Mouse (Mus musculus) forebrain, embryonic 12.5 days (tissue): ENCODE data around the gene Mfng. TPM values are rescaled to one million over a fixed set of nuclear protein-coding genes. Genes with fewer than 3 reads are reported as not detected.

Experiments
- ATAC-seq: fragments of 200-750 bp; cut with Nextera tagmentation; 2 replicates; pipeline ENCODE4 v1.8.0; 2017; ENCODE audit warnings: moderate TSS enrichment; ENCODE audit not compliant: low FRiP score
- H3K27ac ChIP-seq: fragments of 300-500 bp; sonication (generic); 2 replicates; pipeline ENCODE4 v1.5.1; 2016; ENCODE audit warnings: mild to moderate bottlenecking
- H3K27me3 ChIP-seq: fragments of 300-500 bp; sonication (generic); 2 replicates; pipeline ENCODE4 v1.6.1; 2016; ENCODE audit warnings: mild to moderate bottlenecking
- H3K36me3 ChIP-seq: fragments of 300-500 bp; sonication (generic); replicated peaks from 2 replicates; pipeline ENCODE4 v1.6.1; 2016; ENCODE audit warnings: mild to moderate bottlenecking
- H3K4me1 ChIP-seq: fragments of 300-500 bp; sonication (generic); 2 replicates; pipeline ENCODE4 v1.6.1; 2016
- H3K4me2 ChIP-seq: fragments of 300-500 bp; sonication (generic); 2 replicates; pipeline ENCODE4 v1.6.1; 2016; ENCODE audit warnings: mild to moderate bottlenecking, moderate library complexity
- H3K4me3 ChIP-seq: fragments of 300-500 bp; sonication (generic); replicated peaks from 2 replicates; pipeline ENCODE4 v1.5.1; 2016; ENCODE audit warnings: mild to moderate bottlenecking
- H3K9ac ChIP-seq: fragments of 300-500 bp; sonication (generic); 2 replicates; pipeline ENCODE4 v1.6.1; 2016; ENCODE audit warnings: mild to moderate bottlenecking
- H3K9me3 ChIP-seq: fragments of 300-500 bp; sonication (generic); 2 replicates; pipeline ENCODE4 v1.6.1; 2016
- WGBS: fragments of 180-500 bp; shearing (Covaris S2); methylation state at CpG from one replicate; pipeline ENCODE4 v1.1.7; 2016; 5-methylcytosine and 5-hydroxymethylcytosine counted together
- polyA plus RNA-seq: library from polyadenylated mRNA; unstranded; fragments of >200 nt; fragmentation: Nextera tagmentation; extraction: Ambion mirVana; gene quantifications from 2 replicates; pipeline ENCODE4 v1.2.1, GENCODE M21; 2016

The Mfng gene
- 137 and 147 TPM in 2 replicates for polyA plus RNA-seq

DNA sequence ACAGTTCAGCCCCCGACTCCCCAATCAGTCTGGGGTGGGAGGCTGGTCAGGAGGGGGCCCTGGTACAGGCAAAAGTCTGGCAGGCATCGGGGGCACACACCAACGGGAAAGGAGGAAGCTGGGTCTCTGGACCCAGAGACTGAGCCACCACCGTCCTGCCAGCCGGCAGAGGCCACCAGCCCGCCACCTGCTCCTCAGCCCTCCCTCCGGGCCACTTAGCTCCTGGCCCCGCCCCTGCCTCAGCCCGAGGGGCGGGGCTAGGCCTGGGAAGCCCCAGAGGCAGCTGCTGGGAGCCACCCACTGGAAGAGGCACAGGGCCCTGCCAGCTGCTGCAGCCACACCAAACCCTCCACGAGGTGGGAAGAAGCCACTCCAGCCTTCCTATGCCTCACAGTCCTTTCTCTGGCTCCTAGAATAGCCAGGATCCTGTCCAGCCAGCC, at the start of gene Mfng:
Gene Mfng, minus strand, starts transcription at position 186 of the 440 bp plus-strand sequence.
- WGBS = 1% methylated on average over 11 of the region's 11 CpGs
- peaks cover 11% of the 10 kb centered on the region for H3K36me3 ChIP-seq
- peak within 1 kb of the TSS; percentile 73 for H3K4me2 ChIP-seq
- H3K9ac ChIP-seq = peak within 1 kb of the TSS; percentile 68
- H3K9me3 ChIP-seq = no peaks in the 10 kb centered on the region
- H3K27me3 ChIP-seq = no peaks in the 10 kb centered on the region
- ATAC-seq = peak; percentile 79
- H3K27ac ChIP-seq = peak within 1 kb of the TSS; percentile 99
- H3K4me3 ChIP-seq = peak within 1 kb of the TSS; percentile 49
- H3K4me1 ChIP-seq = peaks cover 65% of the 10 kb centered on the region

DNA sequence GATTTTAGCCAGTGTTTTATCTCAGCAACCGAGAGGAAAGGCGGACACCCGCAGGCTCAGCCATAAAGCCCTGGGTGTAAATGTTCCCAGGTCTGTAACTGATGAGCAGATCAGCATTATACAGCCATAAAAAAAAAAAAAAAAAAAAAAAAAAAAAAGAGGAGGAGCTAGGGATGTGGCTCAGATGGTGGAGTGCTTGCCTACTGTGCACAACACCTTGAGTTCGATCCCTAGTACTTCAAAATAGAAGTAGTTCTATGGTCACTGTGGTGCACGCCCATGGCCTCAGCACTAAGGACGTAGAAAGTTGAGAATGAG, 42.8 kb upstream of the Mfng start:
- ATAC-seq = no peak

DNA sequence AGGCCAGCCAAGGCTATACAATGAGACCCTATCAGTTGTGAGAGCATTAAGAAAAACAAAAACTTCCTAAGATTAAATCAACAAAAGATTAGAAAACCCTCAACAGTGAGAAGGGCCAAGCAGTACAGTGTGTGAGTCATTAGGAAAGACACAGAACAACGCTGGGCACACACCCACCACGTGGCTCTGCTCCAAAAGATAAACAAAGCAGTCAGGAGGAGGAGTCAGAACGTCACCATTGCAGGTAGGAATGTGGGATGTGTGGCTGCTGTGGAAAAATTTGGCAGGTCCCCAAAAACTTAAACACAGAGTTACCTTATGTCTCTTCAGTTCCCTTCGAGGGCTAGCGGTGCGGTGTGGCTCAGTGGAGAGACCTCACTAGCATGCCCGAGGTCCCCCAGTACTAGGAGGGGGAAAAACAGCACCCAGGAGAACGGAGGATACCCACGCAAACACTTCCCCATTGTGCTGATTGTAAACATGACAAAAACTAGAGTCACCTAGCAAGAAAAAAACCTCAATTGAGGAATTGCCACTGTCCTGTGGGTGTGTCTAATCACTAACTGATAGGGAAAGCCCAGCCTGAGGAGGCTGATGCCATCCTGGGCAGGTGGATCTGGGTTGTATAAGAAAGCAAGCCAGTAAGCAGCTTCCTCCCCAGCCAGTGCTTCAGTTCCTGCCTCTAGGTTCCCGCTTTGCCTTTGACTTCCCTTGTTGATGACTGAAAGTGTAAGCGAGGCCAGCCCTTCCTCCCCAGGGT, 42.2 kb upstream of the Mfng start:
- Histone ChIP-seq H3K36me3 (no peaks in the 10 kb centered on the region), H3K27ac (no peak overlapping the region), H3K4me3 (no peak overlapping the region), H3K27me3 (0 out of 2 replicates have a peak, but pooled peaks cover 3% of the 10 kb centered on the region), H3K9me3 (no peaks in the 10 kb centered on the region), H3K9ac (no peak overlapping the region), H3K4me2 (no peak overlapping the region), H3K4me1 (no peaks in the 10 kb centered on the region)
- no peak for ATAC-seq
- WGBS = 65% methylated on average over 11 of the region's 11 CpGs

More for the DNA sequence above, 42.8 kb upstream of the Mfng start:
- Histone ChIP-seq H3K4me2 (no peak overlapping the region), H3K36me3 (no peaks in the 10 kb centered on the region), H3K9ac (no peak overlapping the region), H3K9me3 (no peaks in the 10 kb centered on the region), H3K27me3 (0 out of 2 replicates have a peak, but pooled peaks cover 3% of the 10 kb centered on the region), H3K4me1 (no peaks in the 10 kb centered on the region), H3K27ac (no peak overlapping the region), H3K4me3 (no peak overlapping the region)
- WGBS = 82% methylated on average over 6 of the region's 6 CpGs

DNA sequence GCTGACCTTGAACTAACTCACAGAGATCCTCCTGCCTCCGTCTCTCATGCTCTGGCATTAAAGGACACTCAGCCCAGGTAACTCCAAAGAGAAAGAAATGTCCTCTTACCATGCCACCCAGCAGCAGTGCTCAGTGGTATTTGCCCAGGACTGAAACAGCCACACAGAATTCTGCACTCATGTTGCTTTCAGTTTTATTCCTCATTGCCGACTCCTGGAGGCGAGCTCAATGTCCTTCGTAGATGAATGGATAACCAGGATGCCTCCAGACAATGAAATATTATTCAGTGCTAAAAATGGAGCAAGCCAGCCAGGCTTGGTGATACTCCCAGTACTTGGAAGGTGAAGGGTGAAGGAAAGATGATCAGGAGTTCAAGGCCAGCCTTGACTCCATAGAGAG, 40.3 kb upstream of the Mfng start:
- Histone ChIP-seq H3K9me3 (no peaks in the 10 kb centered on the region), H3K27me3 (0 out of 2 replicates have a peak, but pooled peaks cover 3% of the 10 kb centered on the region), H3K27ac (no peak overlapping the region), H3K36me3 (no peaks in the 10 kb centered on the region), H3K4me2 (no peak overlapping the region), H3K4me1 (no peaks in the 10 kb centered on the region), H3K4me3 (no peak overlapping the region), H3K9ac (no peak overlapping the region)
- 91% methylated on average over 4 of the region's 4 CpGs for WGBS
- ATAC-seq = no peak

DNA sequence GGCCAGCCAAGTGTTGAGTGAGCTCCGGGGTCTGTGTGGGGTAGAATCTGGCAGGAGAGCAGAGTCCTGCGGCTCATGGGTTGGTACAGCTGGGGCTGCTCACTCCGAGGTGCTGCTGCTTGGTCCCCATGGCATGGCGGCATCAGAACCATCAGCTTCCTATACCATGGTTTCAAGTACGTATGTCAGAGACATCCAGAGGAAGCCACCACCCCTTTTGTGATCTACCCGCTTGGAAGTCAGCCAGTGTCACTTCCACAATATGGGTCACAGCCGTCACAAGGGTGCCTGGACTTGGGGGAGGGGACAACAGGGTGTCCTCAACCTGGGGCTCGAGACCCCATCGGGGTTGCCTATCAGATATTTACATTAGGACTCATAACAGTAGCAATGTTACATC, 36.9 kb upstream of the Mfng start:
- Histone ChIP-seq H3K9ac (no peak overlapping the region), H3K27ac (no peak overlapping the region), H3K4me1 (no peaks in the 10 kb centered on the region), H3K4me3 (no peak overlapping the region), H3K36me3 (no peaks in the 10 kb centered on the region), H3K4me2 (no peak overlapping the region), H3K27me3 (peaks cover 8% of the 10 kb centered on the region), H3K9me3 (no peaks in the 10 kb centered on the region)
- ATAC-seq = no peak
- WGBS = 88% methylated on average over 9 of the region's 9 CpGs

DNA sequence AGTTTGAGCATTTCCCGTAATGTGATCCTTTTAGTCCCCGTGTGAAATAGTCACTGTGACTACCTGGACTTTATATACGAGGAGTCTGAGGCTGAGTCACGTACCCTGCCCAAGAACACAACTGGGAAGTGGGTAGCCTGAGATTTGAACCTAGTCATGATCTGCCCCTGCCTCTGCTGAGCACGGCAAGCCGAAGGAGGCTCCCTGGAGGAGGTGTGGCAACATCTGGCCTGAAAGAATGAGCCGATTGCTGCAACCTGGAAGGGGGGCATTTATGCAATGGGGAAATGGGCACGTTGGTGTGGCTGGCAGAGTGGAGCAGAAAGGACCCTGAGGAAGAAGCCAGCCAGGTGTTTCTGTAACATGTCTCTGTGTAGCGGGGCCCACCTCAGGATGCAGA, 36.5 kb upstream of the Mfng start:
- Histone ChIP-seq H3K4me3 (no peak overlapping the region), H3K27me3 (peaks cover 12% of the 10 kb centered on the region), H3K9me3 (no peaks in the 10 kb centered on the region), H3K36me3 (no peaks in the 10 kb centered on the region), H3K4me2 (no peak overlapping the region), H3K9ac (no peak overlapping the region), H3K27ac (no peak overlapping the region), H3K4me1 (no peaks in the 10 kb centered on the region)
- 78% methylated on average over 9 of the region's 9 CpGs for WGBS
- no peak for ATAC-seq

DNA sequence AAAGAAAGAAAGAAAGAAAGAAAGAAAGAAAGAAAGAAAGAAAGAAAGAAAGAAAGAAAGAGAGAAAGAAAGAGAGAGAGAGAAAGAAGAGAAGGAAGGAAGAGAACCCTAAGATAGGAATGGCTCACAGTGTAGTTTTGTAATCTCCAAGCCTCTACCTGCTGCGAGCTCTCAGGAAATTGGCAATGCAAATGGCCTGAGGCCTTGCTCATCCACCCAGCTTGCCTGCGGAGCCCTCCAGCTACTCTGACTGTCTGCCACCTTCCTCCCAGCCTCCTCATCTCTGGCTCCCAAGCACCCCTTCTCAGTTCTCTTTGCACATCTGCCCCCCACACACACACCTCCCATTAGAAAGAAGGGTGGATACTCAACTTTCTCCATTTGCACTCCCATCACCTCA, 35.7 kb upstream of the Mfng start:
- H3K9ac ChIP-seq = no peak overlapping the region
- H3K4me1 ChIP-seq = peaks cover 5% of the 10 kb centered on the region; the same call in 1 of the 2 replicates
- no peaks in the 10 kb centered on the region for H3K9me3 ChIP-seq
- WGBS = 83% methylated on average over 2 of the region's 2 CpGs
- no peak overlapping the region for H3K27ac ChIP-seq
- H3K36me3 ChIP-seq = no peaks in the 10 kb centered on the region
- H3K4me2 ChIP-seq = no peak overlapping the region
- H3K4me3 ChIP-seq = no peak overlapping the region
- ATAC-seq = no peak
- H3K27me3 ChIP-seq = peaks cover 18% of the 10 kb centered on the region

DNA sequence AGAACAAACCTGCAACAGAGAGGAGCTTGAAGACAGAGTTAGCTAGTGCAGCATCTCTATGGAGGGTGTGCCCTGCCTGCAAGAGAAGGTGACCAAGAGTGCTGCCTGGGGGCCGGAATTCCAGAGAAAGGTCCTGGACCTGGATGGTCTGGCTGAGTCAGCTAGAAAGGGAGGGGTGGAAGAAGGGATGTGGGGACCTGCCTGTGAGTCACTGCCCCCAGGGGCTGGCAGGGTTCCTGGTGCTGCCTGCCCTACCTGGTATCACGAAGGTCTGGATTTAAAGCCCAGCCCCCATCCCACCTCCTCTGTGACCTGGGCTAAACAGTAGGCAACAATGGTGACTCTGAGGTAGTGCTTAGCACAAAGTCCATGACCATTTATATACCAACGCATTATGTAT, 33.9 kb upstream of the Mfng start:
- no peak for ATAC-seq
- Histone ChIP-seq H3K4me1 (peaks cover 24% of the 10 kb centered on the region), H3K9ac (no peak overlapping the region), H3K4me2 (no peak overlapping the region), H3K36me3 (no peaks in the 10 kb centered on the region), H3K4me3 (no peak overlapping the region), H3K9me3 (no peaks in the 10 kb centered on the region), H3K27ac (no peak overlapping the region), H3K27me3 (peaks cover 35% of the 10 kb centered on the region)
- WGBS = 75% methylated on average over 3 of the region's 3 CpGs

DNA sequence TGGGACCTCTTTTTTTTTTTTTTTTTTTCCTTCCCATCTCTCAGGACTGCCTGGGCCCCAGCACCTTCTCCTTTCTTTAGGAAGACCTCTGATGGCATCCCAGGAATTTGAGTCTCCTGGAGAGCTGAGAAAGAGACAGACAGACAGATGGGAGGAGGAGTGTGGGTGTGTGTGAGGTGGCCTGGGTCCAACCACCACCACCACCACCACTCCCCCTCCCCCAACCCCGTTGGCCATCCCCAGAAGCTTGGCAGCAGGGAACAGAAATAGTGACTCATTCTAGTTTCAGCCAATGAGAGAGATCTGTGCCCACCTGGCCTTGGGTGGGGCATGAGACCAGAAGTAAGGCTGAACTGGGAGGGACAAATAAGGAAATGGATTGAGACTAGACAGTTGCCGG, 33.3 kb upstream of the Mfng start:
- 46% methylated on average over 2 of the region's 2 CpGs for WGBS
- no peak for ATAC-seq

DNA sequence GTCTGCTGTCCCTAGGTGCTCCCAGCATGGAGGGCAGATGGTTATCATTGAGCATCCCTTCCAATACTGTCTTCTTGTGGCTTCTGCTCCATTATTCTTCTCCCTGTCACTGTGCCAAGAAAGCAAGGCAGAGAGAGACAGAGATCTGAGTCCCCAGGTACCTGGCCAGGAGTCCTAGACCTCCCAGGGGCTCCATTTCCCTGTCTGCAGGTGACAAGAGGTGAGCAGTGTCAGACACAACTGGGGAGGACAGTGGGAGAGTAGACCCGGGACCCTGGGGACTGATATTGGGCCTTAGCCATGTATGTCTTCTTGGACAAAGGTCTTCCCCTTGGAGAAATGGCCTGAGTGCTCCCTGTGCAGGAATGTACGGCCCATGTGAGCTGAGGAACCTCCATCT, 32.1 kb upstream of the Mfng start:
- Histone ChIP-seq H3K4me1 (peaks cover 28% of the 10 kb centered on the region), H3K9me3 (no peaks in the 10 kb centered on the region), H3K36me3 (no peaks in the 10 kb centered on the region), H3K27ac (no peak overlapping the region), H3K27me3 (peaks cover 53% of the 10 kb centered on the region), H3K9ac (no peak overlapping the region), H3K4me2 (no peak overlapping the region), H3K4me3 (no peak overlapping the region)
- no peak for ATAC-seq
- 90% methylated on average over 2 of the region's 2 CpGs for WGBS

More for the DNA sequence above, 33.3 kb upstream of the Mfng start:
- no peak overlapping the region for H3K9ac ChIP-seq
- H3K27ac ChIP-seq = no peak overlapping the region
- no peak overlapping the region for H3K4me2 ChIP-seq
- no peaks in the 10 kb centered on the region for H3K36me3 ChIP-seq
- no peaks in the 10 kb centered on the region for H3K9me3 ChIP-seq
- H3K4me1 ChIP-seq = peaks cover 28% of the 10 kb centered on the region
- H3K4me3 ChIP-seq = no peak overlapping the region
- peaks cover 41% of the 10 kb centered on the region for H3K27me3 ChIP-seq

DNA sequence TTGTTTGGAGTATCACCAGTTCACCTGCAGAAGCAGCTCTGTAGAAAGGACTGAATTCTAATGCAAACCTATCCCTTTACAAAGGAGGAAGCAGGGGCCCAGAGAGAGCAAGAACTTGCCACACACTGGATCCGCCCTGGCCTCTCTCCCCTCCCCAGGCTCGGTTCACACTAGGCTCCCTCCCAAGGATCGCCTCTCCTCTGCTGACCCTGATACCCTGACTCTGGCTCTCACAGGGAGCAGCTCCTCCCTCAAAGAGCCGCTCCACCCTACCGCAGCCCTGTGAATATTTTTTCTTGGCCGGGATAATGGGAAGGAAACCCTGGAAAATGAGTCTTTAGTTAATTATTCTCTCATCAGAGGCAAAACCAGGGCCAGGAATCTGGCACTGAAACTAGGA, 31.1 kb upstream of the Mfng start:
- no peak for ATAC-seq
- H3K27me3 ChIP-seq = peaks cover 55% of the 10 kb centered on the region
- H3K9ac ChIP-seq = no peak overlapping the region
- H3K4me2 ChIP-seq = no peak overlapping the region
- H3K4me1 ChIP-seq = peaks cover 28% of the 10 kb centered on the region
- H3K4me3 ChIP-seq = no peak overlapping the region
- no peaks in the 10 kb centered on the region for H3K9me3 ChIP-seq
- WGBS = 8% methylated on average over 6 of the region's 6 CpGs
- no peaks in the 10 kb centered on the region for H3K36me3 ChIP-seq
- no peak overlapping the region for H3K27ac ChIP-seq

DNA sequence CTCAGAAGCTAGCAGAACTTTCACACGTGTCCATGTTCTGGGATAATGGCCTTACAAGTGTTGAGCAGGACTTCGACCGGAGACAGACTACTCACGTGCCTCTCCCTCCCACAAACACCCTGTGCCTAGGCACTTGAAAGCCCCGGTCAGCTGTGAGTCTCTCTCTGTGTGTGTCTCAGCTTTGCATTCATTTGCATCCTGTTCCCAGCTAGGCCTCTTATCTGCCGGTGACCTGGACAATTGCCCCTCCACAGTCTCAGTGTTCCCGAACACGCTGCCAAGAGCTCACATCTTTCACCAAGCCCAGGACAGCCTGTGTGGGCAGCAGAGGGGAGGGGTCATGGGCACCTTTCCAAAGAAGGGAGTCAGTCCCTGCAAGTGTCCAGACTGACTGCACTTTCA, 30.2 kb upstream of the Mfng start:
- H3K27me3 ChIP-seq = peaks cover 59% of the 10 kb centered on the region
- H3K4me3 ChIP-seq = peak overlapping the region; percentile 51; the same call in 1 of the 2 replicates

DNA sequence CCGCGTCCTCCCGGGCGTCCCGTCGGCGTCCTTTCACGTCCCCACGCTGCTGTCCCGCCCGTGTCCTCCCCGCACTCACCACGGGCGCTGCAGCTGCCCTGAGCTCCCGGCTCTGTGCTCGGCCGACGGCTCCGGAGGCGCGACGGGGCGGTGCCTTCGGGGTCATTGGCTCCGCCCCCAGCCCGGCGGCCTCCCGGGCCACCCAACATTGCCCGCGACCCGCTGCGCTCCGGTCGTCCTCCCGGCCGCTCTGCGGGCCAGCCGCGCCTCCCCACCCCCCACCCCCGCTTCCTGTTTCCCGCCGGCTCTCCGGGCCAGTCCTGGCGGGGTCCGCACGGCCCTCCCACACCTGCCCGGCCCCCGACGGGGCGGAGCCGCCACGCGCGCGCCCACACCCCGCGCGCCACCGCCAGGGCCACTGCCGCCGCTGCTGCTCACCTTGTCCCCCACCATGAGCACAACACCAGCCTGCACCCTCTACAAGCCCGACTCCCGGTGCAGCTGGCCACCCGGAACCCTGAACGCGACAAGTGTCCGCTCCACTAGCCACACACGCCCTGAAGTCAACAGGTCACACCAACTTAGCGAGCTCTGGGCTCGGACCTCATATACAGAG, 29.6 kb upstream of the Mfng start, which contains the start of gene Card10:
Gene Card10, minus strand, starts transcription at position 267 of the 616 bp plus-strand sequence.
- H3K27ac ChIP-seq = no peak within 1 kb of the TSS
- H3K9ac ChIP-seq = peak within 1 kb of the TSS; percentile 56
- H3K36me3 ChIP-seq = no peaks in the 10 kb centered on the region
- H3K4me2 ChIP-seq = peak within 1 kb of the TSS; percentile 87
- peaks cover 66% of the 10 kb centered on the region for H3K27me3 ChIP-seq
- WGBS = under 1% methylated on average over 65 of the region's 70 CpGs
- H3K4me3 ChIP-seq = peak within 1 kb of the TSS; percentile 51
- peak; percentile 63 for ATAC-seq
- peaks cover 31% of the 10 kb centered on the region for H3K4me1 ChIP-seq
- H3K9me3 ChIP-seq = no peaks in the 10 kb centered on the region

More for the DNA sequence above, 30.2 kb upstream of the Mfng start:
- WGBS = 4% methylated on average over 8 of the region's 8 CpGs
- Histone ChIP-seq H3K9me3 (no peaks in the 10 kb centered on the region), H3K36me3 (no peaks in the 10 kb centered on the region), H3K9ac (no peak overlapping the region), H3K4me2 (no peak overlapping the region), H3K27ac (no peak overlapping the region), H3K4me1 (peaks cover 31% of the 10 kb centered on the region)
- ATAC-seq = 0 out of 2 replicates have a peak, but pooled peaks have one; percentile 21
